Mouse (Mus musculus): ENCODE measurements around the gene Hacd3. TPM values are rescaled to one million over a fixed set of nuclear protein-coding genes. Genes with fewer than 3 reads are reported as not detected.

Gene Hacd3
- total and polyA plus RNA-seq, 3 experiments: 30.4 to 68.7 (median 41.5) TPM

DNA sequence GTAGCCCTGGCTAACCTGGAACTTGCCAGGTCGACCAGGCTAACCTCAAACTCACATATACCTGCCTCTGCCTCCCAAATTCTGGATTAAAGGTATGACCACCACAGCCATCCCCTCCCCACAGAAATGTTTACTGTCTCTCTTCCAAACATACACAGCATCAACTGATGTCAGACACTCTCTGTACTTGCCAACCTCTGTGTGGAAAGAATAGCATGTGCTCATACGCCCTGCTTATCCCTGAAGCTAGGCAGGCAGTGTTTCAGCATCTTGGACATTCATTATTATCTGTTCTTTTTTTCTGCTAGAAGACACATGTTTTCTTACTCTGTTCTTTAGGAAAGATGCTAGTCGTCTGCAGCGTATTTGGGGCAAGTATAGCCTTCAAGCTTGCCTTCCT lies 3.6 kb downstream of the Hacd3 start:
- TF ChIP-seq CHD2 (IDR thresholded peaks at IDR 0.05; ENCODE audit: low read length): no peak
- TF ChIP-seq MYC (IDR thresholded peaks at IDR 0.05; ENCODE audit: low read depth, low read length): no peak
- no peak for TF ChIP-seq ETS1 (conservative IDR thresholded peaks at IDR 0.05; ENCODE audit: low read depth, low read length)
- TF ChIP-seq RAD21 (IDR thresholded peaks at IDR 0.05; ENCODE audit: low read depth, low read length): no peak
- Histone ChIP-seq H3K79me2 (replicated peaks; ENCODE audit: control insufficient read depth, extremely low read depth, insufficient read depth, poor library complexity, severe bottlenecking) (peaks cover 16% of the 10 kb centered on the region), H3K9me3 (replicated peaks; ENCODE audit: low read length) (no peaks in the 10 kb centered on the region), H3K9ac (ENCODE audit: insufficient read depth, low read depth) (no peak overlapping the region), H3K4me1 (ENCODE audit: control insufficient read depth in 1 of 2, insufficient read depth in 2 of 2) (peaks cover 10 to 47% of the 10 kb centered on the region in 2 experiments), H3K4me3 (replicated peaks in 1 of 3; ENCODE audit: low read depth in 2 of 3, low read length in 2 of 3, poor library complexity in 1 of 3) (no peak overlapping the region), H3K27ac (ENCODE audit: insufficient read depth, low read depth) (no peak overlapping the region), H3K27me3 (replicated peaks) (no peaks in the 10 kb centered on the region), H3K4me2 (ENCODE audit: insufficient read depth, low read depth, poor library complexity, severe bottlenecking) (no peak overlapping the region), H3K36me3 (replicated peaks in 1 of 2; ENCODE audit: control insufficient read depth in 1 of 2, insufficient read depth in 1 of 2, low read length in 1 of 2) (peaks cover 2 to 18% of the 10 kb centered on the region in 2 experiments)
- dilution Hi-C loops (cut with MboI; ENCODE audit: extremely low pct_ligation_motif_present, extremely low pct_unique_long_range_greater_than_20kb, low sequenced_read_pairs) (no loop called here), in situ Hi-C loops (cut with MboI; ENCODE audit: low pct_ligation_motif_present, low pct_unique_long_range_greater_than_20kb, low sequenced_read_pairs) (no loop called here)
- DNase-seq (ENCODE audit: extremely low read depth): no peak

DNA sequence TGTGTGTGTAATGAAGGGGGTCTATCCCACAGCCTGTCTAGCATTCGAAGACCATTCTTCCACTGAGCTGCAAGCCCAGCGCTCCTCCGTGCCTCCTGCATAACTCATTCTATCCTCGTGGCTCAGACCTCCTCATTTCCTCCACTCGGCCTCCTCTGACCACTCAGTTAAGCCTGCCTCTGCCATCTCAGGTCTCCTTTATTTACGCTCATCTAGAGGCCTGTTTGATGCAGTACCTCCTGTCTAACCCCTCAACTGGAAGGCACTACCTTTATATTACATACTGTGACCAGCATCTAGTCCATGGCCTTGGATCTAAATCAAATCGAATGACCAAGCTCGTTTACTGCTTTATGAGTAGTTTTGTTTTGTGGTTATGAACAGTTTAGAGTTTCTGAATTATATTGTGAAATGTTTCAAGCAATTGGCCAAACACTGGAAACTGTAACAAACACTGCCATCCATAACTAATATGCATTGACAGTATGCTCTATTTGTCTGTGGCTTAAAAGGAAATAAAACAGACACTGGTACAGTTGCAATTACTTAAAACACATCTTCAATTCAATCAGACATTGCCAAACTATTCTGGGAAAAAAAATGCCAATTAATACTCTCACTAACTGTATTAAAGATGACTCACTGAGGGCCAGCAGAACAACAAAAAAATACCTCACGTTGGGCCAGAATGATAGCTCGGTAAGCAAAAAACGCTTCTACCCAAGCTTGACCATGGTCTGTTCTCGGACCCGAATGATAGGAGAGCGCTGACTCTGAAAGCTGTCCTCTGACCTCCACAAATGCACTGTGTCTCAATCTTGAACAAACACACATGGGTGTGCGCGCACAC lies 4.3 kb downstream of the Hacd3 start:
- H3K4me3 ChIP-seq (replicated peaks in 1 of 3; ENCODE audit: low read depth in 2 of 3, low read length in 2 of 3, poor library complexity in 1 of 3): no peak overlapping the region
- H3K9me3 ChIP-seq (replicated peaks; ENCODE audit: low read length): no peaks in the 10 kb centered on the region
- dilution Hi-C loops (cut with MboI; ENCODE audit: extremely low pct_ligation_motif_present, extremely low pct_unique_long_range_greater_than_20kb, low sequenced_read_pairs) (no loop called here), in situ Hi-C loops (cut with MboI; ENCODE audit: low pct_ligation_motif_present, low pct_unique_long_range_greater_than_20kb, low sequenced_read_pairs) (no loop called here)
- no peak for DNase-seq (ENCODE audit: extremely low read depth)
- H3K9ac ChIP-seq (ENCODE audit: insufficient read depth, low read depth): no peak overlapping the region
- H3K27ac ChIP-seq (ENCODE audit: insufficient read depth, low read depth): no peak overlapping the region
- TF ChIP-seq RAD21 (IDR thresholded peaks at IDR 0.05; ENCODE audit: low read depth, low read length): no peak
- no peak for TF ChIP-seq EP300 (IDR thresholded peaks at IDR 0.05; ENCODE audit: low read length)
- TF ChIP-seq NELFE (IDR thresholded peaks at IDR 0.05; ENCODE audit: low read depth, low read length): no peak
- no peak for TF ChIP-seq ZNF384 (IDR thresholded peaks at IDR 0.05; ENCODE audit: low read depth, low read length)
- TF ChIP-seq MAX (IDR thresholded peaks at IDR 0.05; ENCODE audit: low read length): no peak
- TF ChIP-seq JUND (conservative IDR thresholded peaks at IDR 0.05; ENCODE audit: low read depth, low read length): no peak
- TF ChIP-seq ZMIZ1 (IDR thresholded peaks at IDR 0.05; ENCODE audit: low read depth, low read length): no peak
- no peak for TF ChIP-seq CHD1 (IDR thresholded peaks at IDR 0.05; ENCODE audit: low read depth, low read length)
- TF ChIP-seq CHD2 (IDR thresholded peaks at IDR 0.05; ENCODE audit: low read length): no peak
- no peak for TF ChIP-seq MAFK (IDR thresholded peaks at IDR 0.05; ENCODE audit: insufficient replicate concordance, low read length)
- no peak for TF ChIP-seq PAX5 (IDR thresholded peaks at IDR 0.05; ENCODE audit: low read length)
- H3K27me3 ChIP-seq (replicated peaks): no peaks in the 10 kb centered on the region
- peaks cover 16% of the 10 kb centered on the region for H3K79me2 ChIP-seq (replicated peaks; ENCODE audit: control insufficient read depth, extremely low read depth, insufficient read depth, poor library complexity, severe bottlenecking)
- H3K36me3 ChIP-seq (replicated peaks in 1 of 2; ENCODE audit: control insufficient read depth in 1 of 2, insufficient read depth in 1 of 2, low read length in 1 of 2): peaks cover 2 to 18% of the 10 kb centered on the region in 2 experiments
- no peak overlapping the region for H3K4me2 ChIP-seq (ENCODE audit: insufficient read depth, low read depth, poor library complexity, severe bottlenecking)
- peaks cover 6 to 43% of the 10 kb centered on the region in 2 experiments for H3K4me1 ChIP-seq (ENCODE audit: control insufficient read depth in 1 of 2, insufficient read depth in 2 of 2)
